Mouse (Mus musculus) erythroblast, embryonic 14.5 days (primary cell): ENCODE data around the gene Orm2. TPM values are rescaled to one million over a fixed set of nuclear protein-coding genes. Genes with fewer than 3 reads are reported as not detected.

ENCODE experiments used
- H3K27me3 ChIP-seq: 2 replicates; pipeline ENCODE4 v1.6.1; 2012; ENCODE audit warnings: inconsistent platforms; ENCODE audit not compliant: control insufficient read depth
- H3K36me3 ChIP-seq: 2 replicates; pipeline ENCODE4 v1.6.1; 2012; ENCODE audit warnings: mild to moderate bottlenecking, inconsistent platforms; ENCODE audit not compliant: control insufficient read depth
- H3K4me1 ChIP-seq: 2 replicates; pipeline ENCODE4 v1.6.1; 2012; ENCODE audit warnings: inconsistent platforms; ENCODE audit not compliant: control insufficient read depth
- H3K4me3 ChIP-seq: replicated peaks from 2 replicates; pipeline ENCODE3; 2012; ENCODE audit warnings: moderate library complexity, mild to moderate bottlenecking, inconsistent platforms
- H3K9me3 ChIP-seq: 2 replicates; pipeline ENCODE4 v1.6.1; 2012; ENCODE audit warnings: low read length, inconsistent platforms, mixed read lengths; ENCODE audit not compliant: control insufficient read depth
- GATA1 ChIP-seq: IDR thresholded peaks from 2 replicates; pipeline ENCODE4 v1.6.1; 2012; ENCODE audit warnings: low read length, inconsistent platforms, mixed read lengths
- TAL1 ChIP-seq: IDR thresholded peaks from 3 replicates; pipeline ENCODE4 v1.6.1; 2012; ENCODE audit warnings: low read length, inconsistent platforms, mixed read lengths
- polyA plus RNA-seq: library from polyadenylated mRNA; stranded (reverse); fragments of >175 nt; gene quantifications from 2 replicates; pipeline ENCODE4 v1.2.3, GENCODE M21; 2012

Orm2 gene
- polyA plus RNA-seq, 1 experiment = not detected

DNA sequence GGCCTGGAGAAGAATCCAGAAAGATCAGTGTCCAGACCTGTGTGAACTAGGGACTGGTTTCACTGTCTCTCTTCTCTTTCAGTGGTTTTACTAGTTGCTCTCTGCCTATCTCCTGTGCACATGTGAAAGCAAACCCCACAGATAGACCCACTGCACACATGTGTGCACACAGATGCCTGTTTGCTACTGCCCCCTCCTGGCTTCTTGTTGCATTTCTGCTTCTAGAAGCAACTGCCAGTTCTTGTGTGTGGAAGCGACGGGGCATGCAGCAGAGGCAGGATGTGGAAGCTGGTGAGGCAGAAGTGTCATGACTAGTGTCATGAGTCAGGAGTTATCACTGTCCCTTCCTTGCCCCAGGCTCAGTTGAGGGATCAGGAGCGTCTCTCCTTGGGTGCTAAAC is 9.6 kb downstream of the Orm2 start:
- no peaks in the 10 kb centered on the region for H3K9me3 ChIP-seq
- peaks cover 89% of the 10 kb centered on the region for H3K36me3 ChIP-seq
- peaks cover 62% of the 10 kb centered on the region for H3K4me1 ChIP-seq
- H3K27me3 ChIP-seq = no peaks in the 10 kb centered on the region
- H3K4me3 ChIP-seq = no peak overlapping the region
- no peak for TF ChIP-seq TAL1
- no peak for TF ChIP-seq GATA1

DNA sequence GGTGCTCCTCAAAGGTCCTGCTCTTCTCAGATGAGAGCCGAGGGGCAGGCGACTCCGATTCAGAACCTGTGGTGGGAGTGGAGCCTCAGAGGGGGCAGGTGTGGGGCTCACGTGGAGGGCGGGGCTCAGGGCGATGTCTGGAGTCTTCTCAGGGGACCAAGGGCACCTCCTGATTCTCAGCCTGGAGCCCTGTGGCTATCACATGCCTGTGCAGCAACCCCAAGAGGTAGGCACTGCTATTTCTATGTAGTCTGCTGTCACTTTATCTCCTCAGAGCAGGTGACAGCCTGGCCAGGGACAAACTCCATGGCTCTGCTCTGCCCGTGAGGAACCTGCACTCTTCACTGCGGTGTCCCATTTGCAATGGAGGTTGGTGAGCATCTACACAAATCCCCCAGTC is 11.2 kb downstream of the Orm2 start:
- H3K4me3 ChIP-seq = peak overlapping the region; percentile 37
- no peaks in the 10 kb centered on the region for H3K9me3 ChIP-seq
- no peaks in the 10 kb centered on the region for H3K27me3 ChIP-seq
- H3K36me3 ChIP-seq = peaks cover 91% of the 10 kb centered on the region
- TF ChIP-seq TAL1 (peak; percentile 55), GATA1 (no peak)
- peaks cover 77% of the 10 kb centered on the region for H3K4me1 ChIP-seq

DNA sequence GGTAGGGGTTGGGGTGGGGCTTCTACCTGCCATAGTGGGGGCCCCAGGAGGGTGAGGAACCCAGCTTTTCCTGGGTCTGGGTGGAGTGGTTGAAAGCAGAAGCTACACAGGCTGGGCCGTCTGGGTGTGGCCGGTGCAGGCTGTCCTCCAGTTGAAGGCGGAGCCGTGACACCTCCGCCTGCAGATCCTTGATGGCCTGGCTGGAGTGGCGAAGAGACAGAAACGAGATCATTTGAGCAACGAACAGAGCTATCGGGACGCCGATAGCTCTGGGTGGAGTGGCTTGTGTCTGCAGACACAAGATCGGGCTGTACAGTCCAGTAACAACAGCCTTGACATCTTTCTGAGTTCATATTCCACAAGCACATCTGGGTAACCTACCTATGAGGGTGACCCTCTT is 12.1 kb downstream of the Orm2 start:
- TF ChIP-seq TAL1 = peak; percentile 53; the same call in 2 of the 3 replicates
- TF ChIP-seq GATA1 = no peak; the same call in 1 of the 2 replicates
- Histone ChIP-seq H3K4me1 (peaks cover 82% of the 10 kb centered on the region), H3K9me3 (no peaks in the 10 kb centered on the region), H3K4me3 (peak overlapping the region; percentile 37), H3K27me3 (no peaks in the 10 kb centered on the region), H3K36me3 (peaks cover 91% of the 10 kb centered on the region)

DNA sequence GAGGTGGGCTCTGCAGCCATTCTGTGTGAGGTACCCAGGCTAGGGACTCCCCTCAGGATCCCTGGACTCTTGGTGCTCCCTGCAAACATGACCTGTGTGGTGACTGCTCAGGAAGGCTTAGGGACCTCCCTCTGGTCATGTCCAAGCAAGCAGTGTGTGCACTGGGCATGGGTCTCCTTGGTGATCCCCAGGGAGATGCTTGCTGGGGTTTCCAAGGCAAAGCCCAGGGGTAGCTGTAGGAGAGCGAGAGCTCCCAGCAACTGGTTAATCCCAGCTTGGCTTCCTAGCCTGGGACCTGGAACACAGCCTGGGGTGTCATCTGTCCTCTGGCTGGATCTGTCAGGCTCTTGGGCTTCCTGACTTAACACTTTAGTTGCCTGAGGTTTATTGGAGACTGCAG is 13.1 kb downstream of the Orm2 start:
- Histone ChIP-seq H3K9me3 (no peaks in the 10 kb centered on the region), H3K4me1 (peaks cover 89% of the 10 kb centered on the region), H3K27me3 (no peaks in the 10 kb centered on the region), H3K36me3 (peaks cover 92% of the 10 kb centered on the region), H3K4me3 (no peak overlapping the region)
- no peak for TF ChIP-seq GATA1
- TF ChIP-seq TAL1 = no peak

DNA sequence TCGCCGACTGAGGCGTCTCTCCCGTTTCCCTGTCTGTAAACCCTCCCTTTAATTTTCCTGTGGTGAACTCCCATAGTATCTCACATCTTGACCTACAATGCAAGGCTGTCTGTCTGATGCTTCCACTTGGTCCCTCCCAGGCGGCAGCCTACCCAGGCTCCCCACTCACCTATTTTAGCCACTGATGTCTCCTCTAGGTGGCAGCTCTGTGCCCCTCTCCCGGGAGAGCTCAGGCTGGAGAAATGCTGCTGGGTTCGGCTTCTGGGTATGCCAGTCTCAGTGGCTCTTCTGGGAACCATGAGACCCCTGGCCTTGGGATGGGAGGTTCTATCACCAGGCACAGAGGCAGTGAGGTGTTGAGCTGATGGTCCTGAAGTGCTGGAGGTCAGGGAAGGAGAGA is 15.2 kb downstream of the Orm2 start:
- Histone ChIP-seq H3K9me3 (no peaks in the 10 kb centered on the region), H3K4me1 (peaks cover 94% of the 10 kb centered on the region), H3K4me3 (no peak overlapping the region), H3K36me3 (peaks cover 93% of the 10 kb centered on the region), H3K27me3 (no peaks in the 10 kb centered on the region)
- TF ChIP-seq TAL1 (no peak), GATA1 (no peak)

DNA sequence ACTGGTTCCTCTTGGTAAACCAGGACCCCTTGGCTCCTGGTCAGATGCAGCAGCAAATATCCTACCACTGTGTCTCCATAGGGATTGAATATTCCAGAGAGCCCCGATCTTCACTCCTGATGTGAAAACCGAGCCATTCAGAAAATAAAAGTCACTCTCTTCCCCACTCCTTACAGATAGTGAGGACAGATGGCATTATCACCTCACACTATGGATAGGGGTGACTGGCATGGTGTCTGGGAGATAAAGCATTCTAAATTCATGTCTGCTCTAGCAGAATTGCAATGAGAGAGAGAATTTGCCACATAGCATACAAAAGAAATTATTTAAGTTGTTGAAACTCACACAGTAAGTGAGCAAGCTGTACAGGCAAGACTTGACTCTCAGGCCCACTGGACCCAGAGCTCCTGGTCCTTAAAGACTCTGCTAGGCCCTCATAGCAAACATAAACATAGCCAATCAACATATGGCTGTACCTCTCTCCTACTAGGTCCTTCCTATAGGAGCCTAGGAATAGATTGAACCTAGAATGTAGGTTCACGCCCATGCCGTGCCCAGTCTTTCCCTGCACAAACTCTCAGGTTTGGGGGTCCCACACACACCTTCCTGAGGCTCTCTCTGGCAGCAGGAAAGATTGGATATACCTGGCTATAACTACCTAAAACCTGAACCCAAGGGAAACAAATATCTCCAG is 20.6 kb downstream of the Orm2 start:
- TF ChIP-seq GATA1 = peak; percentile 78
- peak; percentile 56 for TF ChIP-seq TAL1
- Histone ChIP-seq H3K4me1 (peaks cover 82% of the 10 kb centered on the region), H3K9me3 (no peaks in the 10 kb centered on the region), H3K27me3 (no peaks in the 10 kb centered on the region), H3K36me3 (peaks cover 89% of the 10 kb centered on the region), H3K4me3 (peak overlapping the region; percentile 14)

DNA sequence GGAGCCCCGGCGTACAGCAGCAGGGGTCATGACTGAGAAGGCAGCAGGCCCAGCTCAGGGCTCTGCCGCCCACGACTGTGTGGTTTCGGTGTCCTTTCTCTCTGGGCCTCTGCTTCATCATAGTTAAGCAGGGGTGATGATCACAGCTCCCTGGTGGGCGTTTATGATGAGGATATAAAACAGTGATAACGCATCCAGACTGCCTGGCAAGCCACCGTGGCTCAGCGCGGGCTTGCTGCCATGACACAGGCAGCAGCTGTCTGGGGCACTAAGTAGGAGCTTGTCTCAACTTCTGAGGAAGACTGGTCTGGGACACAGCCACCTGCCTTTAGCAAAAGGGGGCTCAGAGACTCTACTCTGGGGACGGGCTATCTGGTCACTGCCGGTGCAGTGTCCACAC is 21.2 kb downstream of the Orm2 start:
- no peaks in the 10 kb centered on the region for H3K9me3 ChIP-seq
- H3K4me3 ChIP-seq = no peak overlapping the region
- no peaks in the 10 kb centered on the region for H3K27me3 ChIP-seq
- H3K36me3 ChIP-seq = peaks cover 88% of the 10 kb centered on the region
- TF ChIP-seq GATA1 (no peak), TAL1 (no peak)
- H3K4me1 ChIP-seq = peaks cover 80% of the 10 kb centered on the region

DNA sequence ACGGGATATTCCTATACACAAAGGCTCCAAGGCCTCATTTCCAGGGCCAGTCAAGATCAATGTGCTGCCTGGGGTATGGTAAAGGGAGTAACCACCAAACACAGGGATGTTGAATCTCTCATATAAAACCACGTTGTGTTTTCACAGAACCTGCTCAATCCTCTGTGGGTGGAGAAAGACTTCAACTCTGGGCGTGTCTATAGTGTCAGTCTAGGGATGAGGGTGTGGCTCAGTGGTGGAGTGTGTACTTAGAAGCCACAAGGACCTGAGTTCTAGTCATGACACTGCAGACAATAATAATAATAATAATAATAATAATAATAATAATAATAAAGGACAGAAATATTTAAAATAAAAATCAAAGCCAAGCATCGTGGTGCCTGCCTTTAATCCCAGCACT is 22.0 kb downstream of the Orm2 start:
- peaks cover 82% of the 10 kb centered on the region for H3K4me1 ChIP-seq
- TF ChIP-seq TAL1 (no peak), GATA1 (no peak)
- no peaks in the 10 kb centered on the region for H3K27me3 ChIP-seq
- peaks cover 81% of the 10 kb centered on the region for H3K36me3 ChIP-seq
- H3K4me3 ChIP-seq = no peak overlapping the region
- no peaks in the 10 kb centered on the region for H3K9me3 ChIP-seq

DNA sequence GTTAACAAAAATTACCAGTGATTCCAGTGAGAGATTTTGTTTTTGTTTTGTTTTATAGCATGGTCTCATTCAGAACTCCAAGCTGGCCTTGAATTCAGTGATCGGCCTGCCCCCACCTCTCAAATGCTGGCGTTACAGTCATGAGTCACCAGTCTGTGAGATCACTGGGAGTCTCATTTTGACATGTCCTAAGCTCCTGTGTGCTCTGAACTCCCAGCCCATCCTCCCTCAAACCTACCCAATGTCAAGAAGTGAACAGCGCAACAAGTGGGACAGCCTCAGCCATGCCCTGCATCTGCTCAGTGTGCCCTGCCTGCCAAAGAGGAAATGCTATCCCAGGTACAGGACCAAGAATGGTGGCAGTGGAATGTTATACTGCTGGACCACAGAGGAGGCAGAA is 23.0 kb downstream of the Orm2 start:
- Histone ChIP-seq H3K9me3 (no peaks in the 10 kb centered on the region), H3K27me3 (no peaks in the 10 kb centered on the region), H3K36me3 (peaks cover 77% of the 10 kb centered on the region), H3K4me1 (peaks cover 85% of the 10 kb centered on the region), H3K4me3 (no peak overlapping the region)
- TF ChIP-seq GATA1 (no peak), TAL1 (no peak)

DNA sequence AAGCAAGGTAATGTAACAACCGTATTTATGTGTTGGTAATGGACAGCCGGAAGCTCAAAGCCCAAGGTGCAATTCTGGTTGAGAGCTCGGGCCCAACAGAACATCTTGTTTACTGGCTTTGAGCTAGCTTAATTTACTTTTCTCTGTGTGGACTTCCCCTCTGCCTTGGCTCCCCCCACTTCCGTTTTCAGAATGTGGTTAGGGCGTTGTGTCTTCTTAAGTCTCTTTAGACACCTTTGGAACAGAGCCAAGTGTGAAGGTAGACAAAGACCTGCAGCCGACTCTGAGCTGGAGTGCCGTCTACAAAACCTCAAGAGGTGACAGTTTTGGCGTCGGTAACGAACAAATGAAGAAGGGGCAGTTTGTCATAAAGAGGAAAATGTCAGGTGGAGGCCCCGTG is 23.5 kb downstream of the Orm2 start:
- Histone ChIP-seq H3K9me3 (no peaks in the 10 kb centered on the region), H3K4me3 (no peak overlapping the region), H3K27me3 (no peaks in the 10 kb centered on the region), H3K4me1 (peaks cover 85% of the 10 kb centered on the region), H3K36me3 (peaks cover 76% of the 10 kb centered on the region)
- TF ChIP-seq GATA1 (no peak), TAL1 (no peak)
